Mouse (Mus musculus): ENCODE results near the gene Atp5h.

DNA sequence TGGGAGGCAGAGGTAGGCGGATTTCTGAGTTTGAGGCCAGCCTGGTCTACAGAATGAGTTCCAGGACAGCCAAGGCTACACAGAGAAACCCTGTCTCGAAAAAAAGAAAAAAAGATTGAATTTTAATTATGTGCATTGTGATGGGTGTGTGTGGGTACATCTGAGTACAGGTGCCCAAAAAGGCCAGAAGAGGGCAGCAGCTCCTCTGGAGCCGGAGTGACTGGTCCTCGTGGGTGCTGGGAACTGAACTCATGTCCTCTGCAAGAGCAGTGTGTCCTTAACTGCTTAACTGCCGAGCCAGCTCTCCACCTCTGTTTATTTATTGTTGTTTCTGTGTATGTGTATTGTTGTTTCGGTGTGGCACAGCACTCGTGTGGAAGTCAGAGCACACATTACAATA, 41.9 kb downstream of the Atp5h start:
- TF ChIP-seq POLR2A (IDR thresholded peaks at IDR 0.05; ENCODE audit: low read depth, low read length), result no peak
- TF ChIP-seq CTCF (IDR thresholded peaks at IDR 0.05; ENCODE audit: extremely low read depth, insufficient read length, insufficient replicate concordance, low read depth, low read length), result no peak

All from small intestine, adult 2 months (tissue).